Mouse (Mus musculus): ENCODE measurements around the gene Zfp784.
"Not testable (repeated sequence)": the region's sequence is repeated elsewhere in the genome, so short reads cannot be mapped to it uniquely, and the experiment has no call there.

Gene Zfp784

GRCm38 (mm10) chr7:5038109-5038732 lies at the start of gene Zfp784:
Zfp784 (minus strand) TSS chr7:5038446.
- ChIA-PET POLR2A (interaction anchor here (0.6 to 2.8 kb wide), 65 partner anchors 7 to 1345 kb away, joined by 3 to 105 read pairs (median 5); partner anchors contain the start of genes Fiz1 (in 3 of the 4), Gm44973 (in 3 of the 4), Rpl28 (in 3 of the 4) and Zfp524 (in 3 of the 4)), CTCF (interaction anchor here in 3 of 4 experiments (0.6 to 2.0 kb wide), 14 partner anchors 9 to 594 kb away, joined by 3 to 12 read pairs (median 3); partner anchors contain the start of genes Gm44973 (in 1 of the 3) and Zfp580 (in 1 of the 3))

GRCm38 (mm10) chr7:5087886-5088285 lies 49.6 kb upstream of the Zfp784 start:
- POLR2A ChIA-PET: interaction anchor here in 3 of 4 experiments (0.6 to 1.8 kb wide), 4 partner anchors 10 to 22 kb away, joined by 3 to 4 read pairs (median 4); no protein-coding TSS in a partner anchor
- CTCF ChIA-PET: interaction anchor here in 1 of 4 experiments (1.2 kb wide), 1 partner anchor 38 kb away, joined by 3 read pairs; the partner anchor contains the start of gene Rasl2-9

GRCm38 (mm10) chr7:5086921-5087440 lies 48.7 kb upstream of the Zfp784 start:
- CTCF ChIA-PET: no interaction called here
- POLR2A ChIA-PET: interaction anchor here in 2 of 4 experiments (0.7 to 1.8 kb wide), 4 partner anchors 10 to 25 kb away, joined by 3 to 6 read pairs (median 3); partner anchors contain the start of gene U2af2 (in 1 of the 2)

GRCm38 (mm10) chr7:5085512-5085911 lies 47.3 kb upstream of the Zfp784 start:
- ChIA-PET POLR2A (interaction anchor here in 1 of 4 experiments (0.6 to 5.4 kb wide), 3 partner anchors 12 to 1169 kb away, joined by 3 to 36 read pairs (median 6); no protein-coding TSS in a partner anchor), CTCF (no interaction called here)

GRCm38 (mm10) chr7:5083325-5084105 lies 45.3 kb upstream of the Zfp784 start:
- CTCF ChIA-PET: interaction anchor here in 2 of 4 experiments (0.5 to 1.3 kb wide), 2 partner anchors 23 to 1072 kb away, joined by 4 to 8 read pairs; partner anchors contain the start of gene Zfp787 (in 1 of the 2)
- POLR2A ChIA-PET: interaction anchor here in 3 of 4 experiments (0.6 to 5.4 kb wide), 7 partner anchors 7 to 70 kb away, joined by 3 to 36 read pairs (median 5); partner anchors contain the start of genes U2af2 (in 1 of the 3) and Zfp524 (in 1 of the 3)

- ChIA-PET CTCF (interaction anchor here in 1 of 4 experiments (0.6 kb wide), 1 partner anchor 11 kb away, joined by 3 read pairs; no protein-coding TSS in a partner anchor), POLR2A (interaction anchor here in 3 of 4 experiments (0.6 to 5.4 kb wide), 11 partner anchors 8 to 367 kb away, joined by 3 to 36 read pairs (median 5); no protein-coding TSS in a partner anchor)
Observed at GRCm38 (mm10) chr7:5081939-5082338, 43.7 kb upstream of the Zfp784 start.

GRCm38 (mm10) chr7:5081241-5081640 lies 43.0 kb upstream of the Zfp784 start:
- ChIA-PET CTCF (interaction anchor here in 1 of 4 experiments (0.6 kb wide), 1 partner anchor 11 kb away, joined by 3 read pairs; no protein-coding TSS in a partner anchor), POLR2A (interaction anchor here in 3 of 4 experiments (0.6 to 5.4 kb wide), 17 partner anchors 9 to 271 kb away, joined by 3 to 36 read pairs (median 5); partner anchors contain the start of gene U2af2 (in 1 of the 3))

GRCm38 (mm10) chr7:5080815-5081214 lies 42.6 kb upstream of the Zfp784 start:
- CTCF ChIA-PET: no interaction called here
- POLR2A ChIA-PET: interaction anchor here in 3 of 4 experiments (0.7 to 5.4 kb wide), 16 partner anchors 8 to 66 kb away, joined by 3 to 36 read pairs (median 4); partner anchors contain the start of genes Fiz1 (in 1 of the 3), U2af2 (in 1 of the 3) and Zfp524 (in 1 of the 3)

GRCm38 (mm10) chr7:5080010-5080751 lies 41.9 kb upstream of the Zfp784 start, which contains the start of gene Epn1:
Epn1 (plus strand) TSS chr7:5080235.
- CTCF ChIA-PET: no interaction called here
- POLR2A ChIA-PET: interaction anchor here in 3 of 4 experiments (0.7 to 3.1 kb wide), 12 partner anchors 9 to 66 kb away, joined by 3 to 12 read pairs (median 4); partner anchors contain the start of genes Fiz1 (in 1 of the 3), U2af2 (in 1 of the 3) and Zfp524 (in 1 of the 3)

GRCm38 (mm10) chr7:5079365-5080009 lies 41.2 kb upstream of the Zfp784 start:
- POLR2A ChIA-PET, CTCF ChIA-PET: not testable (repeated sequence)

- CTCF ChIA-PET: interaction anchor here in 1 of 4 experiments (0.5 to 0.6 kb wide), 2 partner anchors 25 to 1147 kb away, joined by 3 to 4 read pairs; partner anchors contain the start of gene Zfp580
- POLR2A ChIA-PET: interaction anchor here in 3 of 4 experiments (0.8 to 9.5 kb wide), 19 partner anchors 10 to 1182 kb away, joined by 3 to 240 read pairs (median 4); partner anchors contain the start of genes U2af2 (in 2 of the 3), Ccdc106 (in 1 of the 3), Fiz1 (in 1 of the 3) and Gm44973 (in 1 of the 3)
Observed at GRCm38 (mm10) chr7:5076931-5077330, 38.7 kb upstream of the Zfp784 start.

GRCm38 (mm10) chr7:5074984-5075383 lies 36.7 kb upstream of the Zfp784 start:
- CTCF ChIA-PET: interaction anchor here in 2 of 4 experiments (0.6 to 1.3 kb wide), 2 partner anchors 15 to 163 kb away, joined by 3 to 6 read pairs; no protein-coding TSS in a partner anchor
- POLR2A ChIA-PET: interaction anchor here in 3 of 4 experiments (0.7 to 9.5 kb wide), 13 partner anchors 8 to 250 kb away, joined by 3 to 240 read pairs (median 8); partner anchors contain the start of genes U2af2 (in 2 of the 3), Fiz1 (in 1 of the 3), Gm44973 (in 1 of the 3) and Zfp524 (in 1 of the 3)

GRCm38 (mm10) chr7:5073586-5073985 lies 35.3 kb upstream of the Zfp784 start:
- POLR2A ChIA-PET: interaction anchor here (0.5 to 9.5 kb wide), 17 partner anchors 8 to 1270 kb away, joined by 3 to 240 read pairs (median 4); partner anchors contain the start of genes U2af2 (in 2 of the 4), Fiz1 (in 1 of the 4) and Gm3854 (in 1 of the 4)
- CTCF ChIA-PET: interaction anchor here in 1 of 4 experiments (1.0 to 1.3 kb wide), 2 partner anchors 13 to 14 kb away, joined by 3 read pairs; no protein-coding TSS in a partner anchor

GRCm38 (mm10) chr7:5064886-5065285 lies 26.6 kb upstream of the Zfp784 start:
- POLR2A ChIA-PET: interaction anchor here in 3 of 4 experiments (1.0 to 10.0 kb wide), 11 partner anchors 9 to 312 kb away, joined by 3 to 240 read pairs (median 8); partner anchors contain the start of genes Ccdc106 (in 2 of the 3), Fiz1 (in 2 of the 3), Gm44973 (in 2 of the 3) and Zfp524 (in 2 of the 3)
- CTCF ChIA-PET: no interaction called here

GRCm38 (mm10) chr7:5062360-5063001 lies 24.2 kb upstream of the Zfp784 start:
- CTCF ChIA-PET: interaction anchor here in 1 of 4 experiments (0.6 to 2.9 kb wide), 4 partner anchors 12 to 542 kb away, joined by 3 to 33 read pairs (median 4); partner anchors contain the start of gene Zfp580
- POLR2A ChIA-PET: interaction anchor here (0.6 to 10.0 kb wide), 57 partner anchors 8 to 1110 kb away, joined by 3 to 240 read pairs (median 5); partner anchors contain the start of genes Fiz1 (in 4 of the 4), Gm44973 (in 4 of the 4), Zfp524 (in 3 of the 4) and Zfp580 (in 3 of the 4)
